Mouse (Mus musculus): ENCODE measurements at regions not wholly inside any gene's neighbourhood (a gene's known extent, or its start where the extent isn't known, plus 50 kb on each side); places are given as distances from the start of the nearest gene placed in this dataset.

DNA sequence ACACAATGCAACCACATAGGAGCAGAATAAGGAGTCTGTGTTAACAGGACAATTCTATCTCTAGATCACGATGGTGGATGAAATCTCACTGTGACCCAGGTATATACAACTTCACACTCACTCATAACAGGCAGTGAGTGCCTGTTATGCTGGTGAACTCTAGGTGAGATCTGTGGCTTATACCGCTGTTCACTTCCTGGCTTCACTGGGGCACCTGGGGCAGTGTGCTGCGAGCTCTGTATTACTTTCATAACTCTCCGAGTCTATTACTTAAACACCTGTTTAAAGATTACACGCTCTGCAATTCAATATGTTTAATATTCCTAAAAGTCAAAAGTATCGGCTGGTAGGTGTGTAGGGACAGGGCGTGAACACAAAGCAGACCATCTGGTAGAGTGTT is 55.0 kb upstream of the Tanc1 start:
- H3K27me3 ChIP-seq, result no peaks in the 10 kb centered on the region
- POLR2A ChIA-PET, result no interaction called here
- CTCF ChIA-PET, result no interaction called here
- in situ Hi-C loops (cut with MboI; ENCODE audit: low pct_unique_long_range_greater_than_20kb), result no loop called here
- ATAC-seq (no peak), DNase-seq (ENCODE audit: low read depth, low spot score) (no peak)
- TF ChIP-seq CTCF (IDR thresholded peaks at IDR 0.05), result no peak

DNA sequence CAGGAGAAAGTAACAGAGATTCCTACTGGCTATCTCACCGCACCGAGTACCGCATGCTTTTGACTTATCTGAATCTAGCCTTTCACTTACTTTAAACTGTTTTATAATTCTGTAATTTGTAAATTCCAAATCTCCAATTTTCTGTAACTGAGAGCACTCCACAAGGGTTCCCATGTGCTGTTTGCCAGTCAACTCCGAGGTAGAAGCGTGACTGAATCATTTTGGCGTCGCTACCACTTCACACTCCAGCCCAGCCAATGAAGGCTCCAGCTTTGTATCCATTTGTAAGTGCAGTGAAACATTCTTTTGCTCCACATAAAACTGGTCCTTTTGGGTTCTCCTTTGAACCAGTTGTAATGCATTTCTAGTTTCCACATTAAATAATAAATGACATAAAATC is 51.4 kb upstream of the Tanc1 start:
- no peaks in the 10 kb centered on the region for H3K27me3 ChIP-seq
- DNase-seq (ENCODE audit: low read depth, low spot score), result no peak
- POLR2A ChIA-PET, result no interaction called here
- no peak for TF ChIP-seq CTCF (IDR thresholded peaks at IDR 0.05)
- ATAC-seq, result no peak
- in situ Hi-C loops (cut with MboI; ENCODE audit: low pct_unique_long_range_greater_than_20kb), result no loop called here
- CTCF ChIA-PET, result interaction anchor here (0.9 to 1.2 kb wide), 3 partner anchors 11 to 23 kb away, joined by 3 read pairs; no protein-coding TSS in a partner anchor

All from Patski (cell line).